Mouse (Mus musculus) megakaryocyte, embryonic 14.5 days (primary cell): Measurements from ENCODE around the gene Arhgap19.

Experiments
- FLI1 ChIP-seq: IDR thresholded peaks from 2 replicates; pipeline ENCODE4 v1.6.1; 2012; ENCODE audit warnings: low read length, inconsistent platforms, mixed read lengths
- GATA1 ChIP-seq: IDR thresholded peaks from 3 replicates; pipeline ENCODE4 v1.6.1; 2012; ENCODE audit warnings: mixed read lengths, low read length, inconsistent platforms, borderline replicate concordance

DNA sequence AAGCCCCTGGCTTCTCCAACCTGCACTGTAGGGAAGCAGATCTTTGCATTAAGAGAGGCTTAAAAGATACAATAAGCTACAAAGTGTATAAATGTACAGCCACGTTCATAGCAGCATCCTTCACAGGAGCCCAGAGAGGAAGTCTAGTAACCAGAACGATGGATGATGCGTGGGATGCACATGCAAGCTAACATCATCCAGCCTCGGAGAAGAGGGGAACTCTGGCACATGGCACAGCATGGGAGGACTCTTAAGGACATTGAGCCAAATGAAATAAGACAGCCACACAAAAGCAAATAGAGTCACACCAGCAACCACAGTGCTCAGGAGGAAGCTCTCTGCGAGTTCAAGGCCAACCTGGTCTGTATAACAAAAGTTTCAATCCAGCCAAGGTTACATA, 42.6 kb downstream of the Arhgap19 start:
- TF ChIP-seq GATA1 (no peak), FLI1 (no peak)
